Mouse (Mus musculus): ENCODE results near the gene Pik3ip1.

DNA sequence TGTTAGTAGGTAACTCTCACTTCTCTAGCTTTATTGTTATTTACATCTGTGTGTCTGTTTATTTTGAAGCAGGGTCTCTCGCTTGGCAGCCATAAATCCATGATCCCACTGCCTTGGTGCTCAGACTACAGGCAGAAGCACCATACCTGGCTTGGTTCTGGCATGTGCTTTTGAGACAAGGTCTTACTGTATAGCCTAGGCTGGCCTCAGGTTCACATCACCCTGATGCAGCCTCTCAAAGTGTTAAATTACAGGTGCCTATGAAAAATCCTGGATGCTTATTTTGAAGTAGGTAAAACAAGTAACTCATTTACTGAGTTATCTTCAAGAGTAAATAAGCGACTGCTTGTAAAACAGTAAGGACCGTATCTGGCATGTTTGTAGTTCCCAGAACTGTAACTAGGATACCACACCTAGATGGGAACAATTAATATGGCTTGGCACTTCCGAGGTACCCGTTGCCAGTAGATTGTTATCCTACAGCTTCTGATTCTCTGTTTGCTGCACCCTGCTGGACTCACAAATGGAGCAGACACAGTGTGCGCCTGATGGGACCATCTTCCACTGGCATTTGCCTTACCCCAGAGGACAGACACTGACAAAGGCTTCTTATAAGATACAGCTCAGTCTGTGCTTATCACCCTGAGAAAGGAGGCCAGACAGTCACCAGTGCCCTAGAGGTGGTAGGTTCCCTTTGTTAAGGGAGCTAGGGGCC, 57.4 kb downstream of the Pik3ip1 start:
- TF ChIP-seq POLR2A (IDR thresholded peaks at IDR 0.05; ENCODE audit: low read depth, low read length) (no peak), CTCF (conservative IDR thresholded peaks at IDR 0.05; ENCODE audit: insufficient read depth, insufficient read length, low read depth, low read length) (no peak)

Measured in kidney, adult 2 months (tissue).